Mouse (Mus musculus): ENCODE results near the gene Ntn3. TPM values are rescaled to one million over a fixed set of nuclear protein-coding genes. Genes with fewer than 3 reads are reported as not detected.

Ntn3 gene
- polyA plus RNA-seq, 2 experiments, result 14.5 to 32.6 TPM

DNA sequence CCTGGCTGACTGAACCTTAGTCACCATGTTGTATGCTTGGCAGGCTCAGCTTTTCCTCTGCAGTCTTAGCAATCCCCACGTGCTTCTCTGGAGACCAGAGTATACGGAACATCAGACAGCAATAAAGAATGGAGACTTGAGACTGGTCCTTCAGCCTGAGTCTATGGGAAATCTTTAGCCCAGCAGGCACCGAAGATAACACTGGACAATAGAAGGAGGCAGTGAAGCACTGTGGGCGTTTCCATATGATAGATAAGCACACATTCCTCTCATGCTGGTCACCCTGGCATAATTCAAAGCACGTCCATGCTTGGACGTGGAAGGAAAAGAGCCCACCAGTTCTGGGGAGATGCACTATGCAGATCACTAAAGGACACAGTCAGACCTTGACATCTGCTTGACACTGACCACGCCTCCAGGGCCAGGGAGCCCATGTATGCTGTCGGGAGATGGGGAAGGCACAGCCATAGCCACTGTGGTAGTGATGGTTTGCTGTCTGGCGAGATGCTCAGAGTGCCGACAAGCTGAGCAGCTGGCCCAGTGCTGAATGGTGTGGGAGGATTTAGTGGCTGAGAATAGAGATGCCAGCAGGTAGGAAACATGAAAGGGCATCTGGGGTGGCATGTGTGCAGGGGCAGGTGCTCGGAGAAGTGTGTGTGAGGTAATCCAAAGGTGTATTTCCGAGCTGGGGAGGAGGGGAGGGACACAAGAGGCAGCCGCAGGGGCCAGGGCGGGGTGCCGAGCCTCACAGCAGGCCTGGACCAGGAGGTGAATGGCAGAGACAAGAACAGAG, 12.1 kb downstream of the Ntn3 start:
- no peak for DNase-seq (ENCODE audit: low spot score)
- Histone ChIP-seq H3K4me3 (replicated peaks; ENCODE audit: low read length) (no peak overlapping the region), H3K9ac (ENCODE audit: low read depth, low read length, severe bottlenecking) (no peak overlapping the region), H3K4me1 (ENCODE audit: control insufficient read depth, insufficient read depth, low read length) (no peaks in the 10 kb centered on the region), H3K27me3 (ENCODE audit: control insufficient read depth, insufficient read depth, low read length) (no peaks in the 10 kb centered on the region), H3K27ac (replicated peaks; ENCODE audit: low read depth, low read length) (no peak overlapping the region), H3K9me3 (ENCODE audit: control insufficient read depth, low read length) (no peaks in the 10 kb centered on the region), H3K4me2 (replicated peaks; ENCODE audit: low read depth, low read length, severe bottlenecking) (no peak overlapping the region), H3K36me3 (ENCODE audit: control insufficient read depth, insufficient read depth, low read length) (no peaks in the 10 kb centered on the region)
- WGBS, result 71% methylated on average over 15 of the region's 15 CpGs
- no peak for TF ChIP-seq POLR2A (IDR thresholded peaks at IDR 0.05; ENCODE audit: borderline replicate concordance, extremely low read depth, insufficient read depth, insufficient read length)
- no peak for ATAC-seq (ENCODE audit: low FRiP score, low read depth)

DNA sequence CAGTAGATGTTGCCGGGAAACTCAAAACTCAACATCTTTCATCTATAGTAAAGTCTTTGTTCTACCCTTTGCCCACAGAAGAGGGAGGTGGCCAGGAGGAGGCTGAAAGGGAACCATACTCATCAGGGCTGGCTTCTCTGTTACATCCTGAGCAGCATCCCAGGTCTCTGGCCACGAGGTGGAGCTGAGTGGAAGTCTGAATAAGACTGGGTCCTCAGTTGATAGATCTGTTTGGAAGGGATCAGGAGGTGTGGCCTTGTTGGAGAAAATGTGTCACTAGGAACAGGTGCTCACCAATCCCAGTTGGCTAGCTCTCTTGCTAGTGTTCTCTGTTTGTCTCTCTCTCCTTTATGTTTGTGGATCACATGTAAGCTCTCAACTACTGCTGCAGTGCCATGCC, 14.0 kb downstream of the Ntn3 start:
- Histone ChIP-seq H3K4me3 (replicated peaks; ENCODE audit: low read length) (no peak overlapping the region), H3K36me3 (ENCODE audit: control insufficient read depth, insufficient read depth, low read length) (no peaks in the 10 kb centered on the region), H3K9me3 (ENCODE audit: control insufficient read depth, low read length) (no peaks in the 10 kb centered on the region), H3K27me3 (ENCODE audit: control insufficient read depth, insufficient read depth, low read length) (no peaks in the 10 kb centered on the region), H3K9ac (ENCODE audit: low read depth, low read length, severe bottlenecking) (no peak overlapping the region), H3K4me2 (replicated peaks; ENCODE audit: low read depth, low read length, severe bottlenecking) (no peak overlapping the region), H3K4me1 (ENCODE audit: control insufficient read depth, insufficient read depth, low read length) (no peaks in the 10 kb centered on the region), H3K27ac (replicated peaks; ENCODE audit: low read depth, low read length) (no peak overlapping the region)
- ATAC-seq (ENCODE audit: low FRiP score, low read depth) (no peak), DNase-seq (ENCODE audit: low spot score) (no peak)
- WGBS, result 71% methylated on average over 2 of the region's 2 CpGs
- no peak for TF ChIP-seq POLR2A (IDR thresholded peaks at IDR 0.05; ENCODE audit: borderline replicate concordance, extremely low read depth, insufficient read depth, insufficient read length)

DNA sequence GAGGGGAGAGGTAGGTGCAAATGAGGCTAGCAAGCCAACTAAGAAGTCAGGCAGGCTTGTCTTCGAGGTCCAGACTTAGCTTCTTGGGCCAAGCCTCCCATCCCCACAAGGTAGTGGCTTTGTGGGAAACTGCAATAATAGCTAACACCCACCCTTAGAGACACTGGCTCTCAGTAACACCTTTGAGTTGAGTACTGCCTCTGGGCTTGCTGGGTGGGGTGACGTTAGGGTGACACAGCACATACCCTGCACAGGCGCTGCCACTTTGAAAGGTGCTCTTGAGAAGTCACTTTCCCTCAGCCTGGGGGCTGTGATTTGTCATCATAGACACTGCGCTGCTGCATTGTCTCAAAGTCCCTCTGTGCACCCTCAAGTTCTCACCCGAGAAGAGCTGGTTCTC, 15.6 kb downstream of the Ntn3 start:
- 0 out of 2 replicates have a peak, but pooled peaks cover 3% of the 10 kb centered on the region for H3K36me3 ChIP-seq (ENCODE audit: control insufficient read depth, insufficient read depth, low read length)
- no peak overlapping the region for H3K4me2 ChIP-seq (replicated peaks; ENCODE audit: low read depth, low read length, severe bottlenecking)
- H3K27me3 ChIP-seq (ENCODE audit: control insufficient read depth, insufficient read depth, low read length), result no peaks in the 10 kb centered on the region
- H3K27ac ChIP-seq (replicated peaks; ENCODE audit: low read depth, low read length), result no peak overlapping the region
- H3K9ac ChIP-seq (ENCODE audit: low read depth, low read length, severe bottlenecking), result no peak overlapping the region
- no peaks in the 10 kb centered on the region for H3K9me3 ChIP-seq (ENCODE audit: control insufficient read depth, low read length)
- TF ChIP-seq POLR2A (IDR thresholded peaks at IDR 0.05; ENCODE audit: borderline replicate concordance, extremely low read depth, insufficient read depth, insufficient read length), result no peak
- H3K4me1 ChIP-seq (ENCODE audit: control insufficient read depth, insufficient read depth, low read length), result no peaks in the 10 kb centered on the region
- DNase-seq (ENCODE audit: low spot score) (no peak), ATAC-seq (ENCODE audit: low FRiP score, low read depth) (no peak)
- no peak overlapping the region for H3K4me3 ChIP-seq (replicated peaks; ENCODE audit: low read length)
- 65% methylated on average over 5 of the region's 5 CpGs for WGBS

DNA sequence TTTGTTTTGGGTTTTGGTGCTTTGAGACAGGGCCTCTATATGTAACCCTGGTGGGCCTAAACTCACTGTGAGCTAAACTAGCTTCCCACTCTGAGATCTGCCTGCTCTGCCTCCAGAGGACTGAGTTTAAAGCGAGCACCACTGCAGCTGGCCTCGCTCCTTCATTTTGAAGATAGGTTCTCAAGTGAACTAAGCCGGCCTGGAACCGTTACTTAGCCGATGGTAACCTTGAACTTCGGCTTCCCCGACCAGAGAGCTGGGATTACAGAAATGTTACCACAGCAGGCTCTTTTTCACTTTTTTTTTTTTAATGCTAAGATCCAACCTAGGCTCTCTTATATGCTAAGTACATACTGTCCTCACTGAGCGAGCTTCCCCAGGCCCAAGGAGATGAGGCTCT, 16.1 kb downstream of the Ntn3 start:
- H3K27me3 ChIP-seq (ENCODE audit: control insufficient read depth, insufficient read depth, low read length), result no peaks in the 10 kb centered on the region
- DNase-seq (ENCODE audit: low spot score) (no peak), ATAC-seq (ENCODE audit: low FRiP score, low read depth) (no peak)
- H3K36me3 ChIP-seq (ENCODE audit: control insufficient read depth, insufficient read depth, low read length), result 0 out of 2 replicates have a peak, but pooled peaks cover 5% of the 10 kb centered on the region
- no peak overlapping the region for H3K4me2 ChIP-seq (replicated peaks; ENCODE audit: low read depth, low read length, severe bottlenecking)
- H3K27ac ChIP-seq (replicated peaks; ENCODE audit: low read depth, low read length), result no peak overlapping the region
- WGBS, result 79% methylated on average over 8 of the region's 8 CpGs
- no peak for TF ChIP-seq POLR2A (IDR thresholded peaks at IDR 0.05; ENCODE audit: borderline replicate concordance, extremely low read depth, insufficient read depth, insufficient read length)
- H3K4me1 ChIP-seq (ENCODE audit: control insufficient read depth, insufficient read depth, low read length), result no peaks in the 10 kb centered on the region
- no peak overlapping the region for H3K4me3 ChIP-seq (replicated peaks; ENCODE audit: low read length)
- H3K9me3 ChIP-seq (ENCODE audit: control insufficient read depth, low read length), result no peaks in the 10 kb centered on the region
- no peak overlapping the region for H3K9ac ChIP-seq (ENCODE audit: low read depth, low read length, severe bottlenecking)

DNA sequence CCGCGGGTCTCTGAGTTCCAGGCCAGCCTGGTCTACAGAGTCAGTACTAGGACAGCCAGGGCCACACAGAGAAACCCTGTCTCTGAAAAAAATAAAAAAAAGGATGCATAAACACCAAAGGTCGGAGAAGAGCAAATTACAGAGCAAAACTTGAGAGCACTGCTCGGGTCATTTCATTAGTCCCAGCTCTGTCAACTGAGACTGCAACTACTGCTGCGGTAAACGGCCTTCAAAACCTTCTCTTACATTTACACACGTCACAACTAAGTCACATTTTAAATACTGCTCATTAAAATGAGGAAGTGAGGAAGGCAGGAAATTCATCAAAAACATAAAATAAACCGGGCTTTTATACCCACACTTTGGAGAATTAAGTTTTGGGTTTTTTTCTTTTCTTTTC, 16.5 kb downstream of the Ntn3 start:
- 61% methylated on average over 8 of the region's 8 CpGs for WGBS
- TF ChIP-seq POLR2A (IDR thresholded peaks at IDR 0.05; ENCODE audit: borderline replicate concordance, extremely low read depth, insufficient read depth, insufficient read length), result no peak
- Histone ChIP-seq H3K4me3 (replicated peaks; ENCODE audit: low read length) (no peak overlapping the region), H3K9me3 (ENCODE audit: control insufficient read depth, low read length) (no peaks in the 10 kb centered on the region), H3K27me3 (ENCODE audit: control insufficient read depth, insufficient read depth, low read length) (no peaks in the 10 kb centered on the region), H3K4me1 (ENCODE audit: control insufficient read depth, insufficient read depth, low read length) (no peaks in the 10 kb centered on the region), H3K36me3 (ENCODE audit: control insufficient read depth, insufficient read depth, low read length) (0 out of 2 replicates have a peak, but pooled peaks cover 9% of the 10 kb centered on the region), H3K27ac (replicated peaks; ENCODE audit: low read depth, low read length) (no peak overlapping the region), H3K4me2 (replicated peaks; ENCODE audit: low read depth, low read length, severe bottlenecking) (no peak overlapping the region), H3K9ac (ENCODE audit: low read depth, low read length, severe bottlenecking) (no peak overlapping the region)
- DNase-seq (ENCODE audit: low spot score) (no peak), ATAC-seq (ENCODE audit: low FRiP score, low read depth) (no peak)
